Mouse (Mus musculus) urinary bladder, postnatal 10 days (tissue): ENCODE measurements around the gene Gm7694.

Experiments used
- DNase-seq: peaks from one replicate; pipeline ENCODE4 v3.0.0; 2022; ENCODE audit warnings: low spot score

The Gm7694 gene

DNA sequence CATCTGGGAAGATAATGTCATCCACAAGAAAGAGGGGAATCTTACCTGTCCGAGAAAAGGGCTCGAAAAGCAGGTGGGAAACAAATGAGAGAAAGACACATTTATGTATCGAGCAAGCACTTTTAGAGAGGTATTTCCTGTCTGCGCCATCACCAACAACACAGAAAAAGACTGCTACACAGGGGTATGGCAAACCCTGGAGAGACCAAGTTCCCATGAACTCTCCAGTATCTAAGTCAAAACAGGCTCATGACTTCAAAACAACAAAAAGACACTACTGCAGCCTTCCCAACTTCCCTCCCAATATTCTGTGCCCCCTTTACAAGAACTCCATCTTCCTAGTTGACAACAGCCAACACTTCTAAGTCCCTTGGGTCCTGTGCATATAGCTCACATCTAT, at the start of gene Gm7694:
Gene Gm7694 (minus strand): TSS at position 101 of the 400 bp plus-strand sequence.
- DNase-seq = no peak

DNA sequence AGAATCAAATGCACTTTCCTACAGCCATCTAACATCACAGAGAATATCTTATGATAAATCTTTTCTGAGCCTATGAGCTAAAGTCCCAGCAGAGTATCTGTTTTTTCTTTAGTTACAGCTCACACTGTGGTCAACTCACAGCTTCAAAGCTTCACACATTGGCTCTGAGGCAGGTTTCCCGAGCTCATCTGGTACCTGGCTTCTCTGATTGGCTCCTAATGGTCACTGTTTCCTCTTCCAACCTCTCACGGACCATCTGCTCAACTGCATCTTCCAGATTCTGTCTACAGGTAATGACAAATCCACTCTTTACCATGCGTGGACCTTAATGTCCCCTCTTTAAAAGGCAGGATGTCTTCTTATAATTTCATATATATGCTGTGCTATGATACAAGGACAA, 47.2 kb upstream of the Gm7694 start:
- no peak for DNase-seq

DNA sequence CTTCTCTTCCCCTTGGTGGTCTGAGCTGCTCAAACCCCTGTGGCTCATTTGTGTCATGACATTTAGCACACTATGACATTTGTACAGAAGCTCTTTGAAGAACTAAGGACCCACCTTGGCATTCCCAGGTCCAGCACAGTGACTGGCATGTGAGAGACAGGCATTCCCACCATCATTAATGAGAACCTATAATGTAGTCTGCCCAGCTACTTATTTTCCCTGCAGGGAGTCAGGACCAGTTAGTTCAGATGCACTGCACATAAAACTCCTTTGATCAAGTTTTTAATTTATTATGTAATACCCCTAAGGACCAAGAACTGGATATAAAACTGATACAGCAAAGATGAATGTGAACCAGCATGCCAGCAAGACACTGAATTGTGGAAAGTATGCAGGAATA, 44.9 kb upstream of the Gm7694 start:
- DNase-seq = no peak

DNA sequence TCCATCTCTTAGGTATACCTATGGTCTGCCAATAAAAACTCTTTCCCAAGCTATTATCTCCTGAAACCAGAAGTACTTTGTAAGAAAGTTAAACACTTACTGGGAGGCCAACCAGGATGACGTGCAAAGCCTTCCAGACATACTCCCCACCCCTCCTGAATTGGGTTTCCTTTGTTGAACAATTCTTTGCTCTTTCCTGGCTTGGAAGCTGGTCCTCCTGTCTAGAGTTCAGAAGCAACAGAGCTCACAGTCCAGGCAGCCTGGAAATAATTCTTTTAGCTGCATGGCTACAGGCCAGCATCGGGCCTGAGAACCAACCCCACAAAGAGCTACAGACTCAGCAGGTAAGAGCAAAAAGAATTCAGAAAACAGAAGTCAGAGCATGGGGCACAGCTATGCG, 40.1 kb upstream of the Gm7694 start:
- DNase-seq = no peak

DNA sequence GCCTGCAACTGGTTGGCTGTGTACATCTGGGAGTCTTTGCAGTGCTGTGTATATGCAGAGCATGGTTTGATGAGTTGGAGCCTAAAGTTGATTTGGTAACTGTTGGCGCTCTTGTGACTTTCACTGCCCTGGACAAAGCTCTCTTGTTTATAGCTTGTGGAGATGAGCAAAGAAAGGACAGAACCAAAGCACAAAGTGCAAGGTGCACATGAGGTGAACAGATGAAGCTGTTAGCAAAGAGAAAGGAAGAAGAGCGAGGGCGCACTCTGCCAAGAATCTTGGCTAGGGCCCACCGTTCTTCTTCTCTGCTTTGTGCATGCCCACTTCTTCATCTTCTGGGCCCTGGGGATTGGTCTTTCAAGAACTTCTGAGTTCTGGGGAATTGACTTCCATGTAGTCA, 37.8 kb upstream of the Gm7694 start:
- no peak for DNase-seq

DNA sequence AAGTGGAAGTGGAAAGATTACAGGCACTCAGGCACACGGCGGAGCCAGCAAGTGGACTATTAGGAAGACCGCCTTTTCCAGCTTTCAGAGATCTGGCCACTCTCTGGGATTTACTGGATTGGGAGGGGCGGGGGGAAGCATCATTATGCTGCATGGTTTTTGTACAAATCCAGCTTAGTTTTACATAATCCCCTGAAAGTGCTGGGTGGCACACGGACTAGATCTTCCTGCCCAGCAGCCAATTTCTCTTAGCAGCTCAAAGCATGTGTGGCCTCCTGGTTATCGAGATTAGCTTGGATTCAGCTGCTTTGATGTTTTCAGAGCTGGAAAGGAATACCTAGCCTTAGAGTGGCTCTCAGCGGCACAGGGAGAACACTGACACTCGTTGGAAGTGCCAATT, 36.9 kb upstream of the Gm7694 start:
- no peak for DNase-seq

DNA sequence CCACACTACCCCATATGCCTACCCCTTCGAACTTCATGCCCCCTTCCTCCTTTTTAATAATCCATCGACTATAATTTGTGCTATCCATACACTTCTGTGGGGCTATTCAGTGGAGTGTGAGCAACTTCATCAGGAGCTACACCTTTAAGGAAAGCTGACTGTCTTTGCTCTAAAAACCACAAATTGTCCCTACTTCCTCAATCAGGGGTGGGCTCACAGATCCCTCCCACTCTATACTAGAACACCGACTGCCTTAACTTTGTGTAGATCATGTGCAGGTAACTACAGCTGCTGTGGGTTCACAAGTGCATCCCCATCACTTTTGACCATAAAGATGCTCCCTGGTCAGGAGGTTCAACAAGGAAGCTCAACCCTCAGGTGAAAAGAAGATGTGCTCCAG, 33.8 kb upstream of the Gm7694 start:
- DNase-seq = no peak

DNA sequence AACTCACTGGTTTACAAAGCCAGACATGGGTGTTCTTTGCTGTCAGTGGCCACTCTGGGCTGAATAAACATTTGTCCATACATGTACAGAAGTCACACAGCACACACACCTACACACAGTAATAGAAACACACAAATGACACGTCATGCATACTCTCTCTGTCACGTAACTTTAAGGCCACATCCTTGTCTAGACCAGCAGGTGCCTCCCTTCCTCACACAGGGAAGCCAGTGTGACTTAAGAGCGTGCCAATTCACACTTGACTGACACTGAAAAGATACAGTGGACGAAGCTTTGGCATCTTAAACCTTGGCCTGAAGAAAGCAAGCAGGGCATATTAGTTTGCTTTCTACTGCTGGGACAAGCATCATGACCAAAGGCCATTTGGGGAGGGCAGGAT, 26.6 kb upstream of the Gm7694 start:
- DNase-seq = no peak

DNA sequence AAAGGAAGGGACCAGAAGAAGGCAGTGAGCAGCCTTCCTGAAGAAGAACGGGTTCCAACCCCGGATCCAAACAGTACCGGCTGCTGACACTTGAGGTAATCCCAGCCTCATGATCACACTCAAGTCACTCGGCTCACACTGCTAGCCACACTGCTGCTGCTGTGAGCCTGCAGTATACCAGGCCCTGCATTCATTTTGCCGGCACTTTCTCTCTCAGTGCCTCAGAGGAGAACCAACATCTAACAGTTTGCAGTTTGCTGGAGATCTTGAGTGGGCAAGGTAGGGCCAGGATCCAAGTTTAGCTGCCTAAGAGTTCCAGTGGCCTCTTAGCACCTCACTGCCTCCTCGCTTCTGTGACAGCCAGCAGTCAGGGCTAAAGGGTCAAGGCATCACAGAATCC, 25.8 kb upstream of the Gm7694 start:
- DNase-seq = no peak

DNA sequence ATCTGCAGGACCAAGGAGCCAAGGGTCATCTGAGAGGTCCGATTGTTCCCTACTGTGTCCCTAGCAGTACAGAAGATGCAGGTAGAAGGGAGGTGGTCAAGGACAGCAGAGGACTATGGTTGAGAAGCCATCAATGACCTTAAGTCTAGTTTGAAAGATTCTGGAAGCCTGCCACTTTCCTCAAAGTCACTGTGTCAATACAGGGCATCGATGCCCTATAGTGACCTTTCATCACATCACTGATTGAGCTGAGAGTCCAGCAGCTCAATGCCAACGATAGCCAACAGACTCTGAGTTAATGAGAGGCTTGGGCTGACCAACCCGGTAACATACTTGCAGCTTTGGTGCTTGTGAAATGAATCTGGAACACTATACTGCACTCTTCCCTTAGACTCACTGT, 19.1 kb upstream of the Gm7694 start:
- no peak for DNase-seq

DNA sequence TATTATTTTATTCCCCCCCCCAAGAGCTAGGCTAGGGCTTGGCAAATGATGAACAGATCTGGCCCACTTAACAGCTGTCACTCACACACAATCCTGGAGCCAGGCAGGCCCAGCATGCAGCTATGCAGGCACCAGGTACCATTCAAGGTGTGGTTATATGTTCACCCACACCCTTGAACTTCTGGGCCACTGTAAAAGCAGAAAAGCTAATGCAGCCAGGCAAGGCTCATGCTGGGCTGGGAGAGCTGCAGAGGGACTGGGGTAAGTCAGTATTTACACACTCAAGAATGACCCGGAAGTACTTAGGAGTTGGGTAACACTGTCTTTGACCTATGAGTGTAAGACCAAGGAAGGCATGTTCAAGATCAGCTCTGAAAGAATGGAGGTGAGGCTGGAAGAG, 18.2 kb upstream of the Gm7694 start:
- no peak for DNase-seq

DNA sequence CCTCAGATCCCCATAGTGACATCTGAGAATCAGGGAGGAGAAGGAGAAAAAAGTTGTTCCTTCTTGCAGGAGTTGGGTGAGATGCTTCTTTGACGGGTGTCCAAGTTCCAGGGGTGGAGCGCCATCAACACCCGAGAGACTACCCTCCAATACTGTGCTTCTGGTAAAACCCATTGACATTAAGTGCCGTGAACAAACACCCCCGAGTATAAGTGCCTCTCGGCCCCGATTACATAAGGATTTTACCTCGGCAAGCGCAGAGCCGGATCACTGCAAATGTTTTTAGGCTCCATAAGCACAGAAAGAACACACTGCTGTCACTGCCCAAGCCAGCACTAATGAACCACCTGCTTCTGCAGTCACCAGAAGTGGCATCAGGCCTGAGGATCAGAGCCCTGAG, 16.9 kb upstream of the Gm7694 start:
- DNase-seq = no peak

DNA sequence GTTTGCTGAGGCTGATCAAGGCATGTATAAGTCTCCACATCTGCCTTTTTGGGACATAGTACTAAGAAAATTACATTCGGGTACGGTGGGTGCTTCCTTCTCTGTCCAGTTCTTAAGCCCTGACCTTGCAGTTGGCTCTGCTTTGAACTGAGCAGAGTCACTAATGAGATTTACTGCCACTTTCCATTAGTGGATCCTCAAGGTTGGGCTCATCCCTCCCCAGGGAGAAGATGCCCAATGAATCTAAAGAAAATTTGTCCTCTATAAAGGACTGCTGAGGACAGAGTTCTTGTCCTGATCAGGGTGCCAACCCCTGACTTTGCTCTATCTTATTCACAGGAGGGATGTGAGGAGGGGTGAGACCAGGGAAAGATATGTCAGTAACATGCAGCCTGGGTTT, 15.9 kb upstream of the Gm7694 start:
- DNase-seq = no peak

DNA sequence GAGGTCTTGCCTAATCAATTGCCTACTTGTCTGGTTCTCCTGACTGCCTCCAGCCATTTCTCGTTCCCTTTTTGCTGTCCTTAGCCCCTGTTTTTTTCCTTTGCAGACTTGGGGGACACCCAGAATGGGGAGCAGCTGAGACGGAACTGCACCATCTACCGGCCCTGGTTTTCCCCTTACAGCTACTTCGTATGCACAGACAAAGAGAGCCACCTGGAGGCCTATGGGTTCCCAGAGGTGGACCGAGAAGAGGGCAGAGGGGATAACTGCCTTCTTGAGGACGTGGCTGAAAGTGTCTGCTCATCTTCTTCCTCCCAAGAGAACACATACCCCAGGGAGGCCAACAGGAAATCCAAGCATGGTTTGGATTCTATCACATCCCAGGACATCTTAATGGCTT, 5.3 kb upstream of the Gm7694 start:
- DNase-seq = no peak

DNA sequence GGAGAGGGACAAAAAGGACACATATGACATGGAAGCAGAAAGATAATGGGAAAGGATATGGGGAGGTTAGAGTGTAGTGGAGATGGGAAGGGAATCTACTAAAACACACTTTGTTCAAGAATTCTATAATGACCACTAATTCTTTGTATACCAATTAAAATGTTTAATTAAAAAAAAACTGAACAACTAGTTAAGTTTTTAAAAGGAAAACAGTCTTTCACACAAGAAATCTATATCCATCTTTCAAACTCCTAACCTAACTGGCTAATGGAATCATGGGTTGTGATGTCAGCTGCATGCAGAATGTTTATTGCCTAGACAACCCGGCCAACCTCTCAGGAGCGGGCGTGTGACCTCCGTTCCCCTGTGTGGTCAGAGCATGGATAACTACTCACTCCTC, 2.4 kb upstream of the Gm7694 start, which contains the start of gene Spata46:
Gene Spata46 (plus strand): TSS at position 301 of the 400 bp plus-strand sequence.
- DNase-seq = no peak

DNA sequence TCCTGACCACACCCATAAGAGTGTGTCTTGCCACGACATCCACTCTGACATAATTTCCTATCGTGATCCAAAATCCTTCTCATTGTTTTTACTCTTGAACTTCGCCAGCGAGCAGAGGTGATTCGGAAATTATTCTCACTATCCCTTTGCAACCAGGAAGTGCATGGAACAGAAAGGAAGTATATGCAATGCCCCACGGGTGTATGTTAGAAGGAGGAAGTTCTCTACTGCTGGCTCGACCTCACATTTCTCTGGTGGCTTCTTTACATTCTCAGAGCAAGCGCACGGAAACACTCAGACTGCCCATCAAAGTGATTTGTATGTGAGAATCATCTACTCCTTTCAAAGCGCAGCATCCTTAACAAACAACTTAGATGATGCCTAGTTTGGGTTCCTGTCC, 1.1 kb downstream of the Gm7694 start:
- no peak for DNase-seq

DNA sequence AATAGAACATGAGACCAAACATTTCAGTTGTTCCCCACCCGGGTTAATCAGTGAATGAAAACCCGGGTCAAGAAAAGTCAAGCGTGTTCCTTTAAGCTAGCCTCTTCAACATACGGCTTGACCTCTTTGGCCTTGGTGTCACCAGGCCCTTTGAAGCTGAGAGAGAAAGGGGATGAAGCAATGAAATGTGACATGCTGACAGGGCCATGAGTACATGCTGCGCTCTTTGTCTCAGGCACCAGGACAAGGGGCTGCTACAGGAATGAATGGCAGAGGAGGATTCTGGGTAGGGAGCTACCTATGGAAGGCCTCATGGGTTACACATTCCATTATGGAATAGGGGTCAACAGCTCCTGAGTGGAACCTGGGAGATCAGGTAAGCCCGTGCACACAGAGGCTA, 3.0 kb downstream of the Gm7694 start:
- no peak for DNase-seq

DNA sequence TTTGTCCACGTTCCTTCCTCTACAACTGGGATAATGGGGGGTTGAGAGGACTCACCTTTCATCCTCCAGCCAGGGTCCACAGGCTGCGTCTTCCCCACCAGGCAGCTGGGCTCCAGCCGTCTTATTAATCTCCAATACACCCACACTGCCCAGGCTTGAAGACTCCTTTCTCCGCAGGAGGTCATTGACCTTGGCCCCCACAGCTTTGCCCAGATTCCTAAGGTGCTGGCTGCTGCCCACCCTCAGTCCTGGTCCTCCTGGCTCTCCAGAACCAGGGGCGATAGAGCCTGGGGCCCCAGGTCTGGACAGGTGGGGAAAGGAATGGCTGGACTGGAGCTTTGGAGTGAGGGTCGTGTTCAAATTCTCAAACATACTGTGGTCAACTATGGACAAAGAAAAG, 3.7 kb downstream of the Gm7694 start:
- DNase-seq = no peak

DNA sequence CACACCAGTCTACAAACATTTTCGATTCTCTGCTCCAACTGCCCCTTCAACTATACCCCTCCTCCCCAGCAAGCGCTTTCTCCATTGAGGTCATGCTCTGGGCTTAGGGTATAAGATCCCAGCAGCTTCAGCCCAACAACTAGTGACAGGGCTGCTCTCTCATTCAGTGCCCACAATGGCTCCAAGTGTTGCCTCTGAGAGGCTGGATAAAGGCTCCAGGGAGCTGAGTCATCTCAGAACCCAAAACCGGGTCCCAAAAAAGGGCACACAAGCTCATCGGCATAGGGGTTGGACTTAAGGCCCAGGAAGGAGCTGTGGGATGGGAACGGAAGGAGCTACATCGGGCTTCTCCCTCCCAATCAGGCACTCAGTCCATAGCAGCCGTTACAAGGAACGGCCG, 4.4 kb downstream of the Gm7694 start:
- no peak for DNase-seq

DNA sequence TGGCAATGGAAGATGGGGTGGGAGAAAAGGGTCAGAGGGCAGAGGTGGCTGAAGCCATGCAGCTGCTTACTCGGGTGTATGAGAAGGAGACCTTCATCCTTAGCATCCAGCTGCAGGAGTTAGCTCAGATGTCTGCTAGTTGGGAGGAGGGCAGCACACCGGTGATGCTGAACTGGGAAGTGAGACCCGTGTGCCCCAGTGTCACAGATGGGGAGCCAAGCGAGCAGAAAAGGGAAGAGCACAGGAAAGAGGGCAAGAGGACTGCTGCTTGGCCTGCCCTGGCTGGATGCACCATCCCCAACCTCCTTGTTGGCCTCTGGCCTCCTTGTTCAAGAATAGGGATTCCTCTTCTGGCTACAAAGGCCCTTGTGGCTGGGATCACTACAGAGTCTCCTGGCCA, 6.6 kb downstream of the Gm7694 start:
- no peak for DNase-seq

DNA sequence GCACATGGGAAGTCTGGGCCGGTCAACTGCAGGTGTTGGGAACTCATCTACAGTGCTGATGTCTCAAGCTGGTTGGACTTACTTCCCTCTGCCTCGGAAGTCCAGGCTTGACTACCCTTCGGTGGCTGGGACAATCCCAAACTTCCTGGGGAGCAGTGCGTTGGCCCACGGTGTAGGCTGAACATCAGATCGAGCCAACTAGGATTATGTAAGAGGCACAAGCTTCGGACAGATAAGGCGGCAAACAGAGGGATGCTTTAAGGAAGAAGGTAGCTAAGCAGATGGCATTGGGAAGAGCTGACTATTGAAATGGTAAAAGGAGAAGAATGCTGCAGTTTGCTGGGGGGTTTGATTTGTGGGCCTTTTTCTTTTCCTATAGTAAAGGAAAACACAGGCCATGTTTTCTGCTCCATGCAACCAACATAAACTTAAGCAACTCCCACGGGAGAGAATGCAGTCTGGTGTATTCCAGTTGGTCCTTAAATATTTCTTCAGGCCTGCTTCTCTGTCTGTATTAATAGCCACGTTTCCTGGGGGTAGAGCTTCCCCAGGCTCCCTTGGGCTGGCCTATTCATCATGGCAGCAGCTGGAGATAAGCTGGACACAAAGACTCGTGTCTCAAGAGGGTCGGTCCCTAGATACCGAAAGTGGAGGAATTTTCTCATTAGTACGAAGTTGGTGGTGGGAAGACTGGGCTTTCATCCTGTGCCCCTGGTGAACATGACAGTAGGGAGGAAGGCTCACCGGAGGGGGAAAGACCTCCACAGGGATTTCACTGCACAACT, 11.2 kb downstream of the Gm7694 start:
- DNase-seq = no peak

DNA sequence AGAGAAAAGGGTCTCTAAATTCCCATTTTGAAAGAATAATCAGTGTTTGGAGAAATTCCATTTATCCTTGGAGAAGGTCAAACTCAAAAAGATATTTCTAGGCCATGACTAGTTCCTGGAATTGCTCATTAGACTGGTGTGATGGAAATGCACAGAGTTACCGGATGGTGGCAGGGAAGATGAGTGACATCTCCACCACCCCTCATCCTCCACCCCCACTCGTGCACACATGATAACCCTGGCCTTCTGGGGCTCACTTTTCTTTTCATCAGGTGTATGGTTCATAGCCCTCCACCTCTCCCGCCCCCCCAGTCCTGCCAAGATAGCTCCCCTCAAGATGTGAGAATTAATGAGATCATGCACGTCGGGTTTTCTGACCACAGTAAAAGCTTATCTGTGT, 12.9 kb downstream of the Gm7694 start:
- DNase-seq = no peak

DNA sequence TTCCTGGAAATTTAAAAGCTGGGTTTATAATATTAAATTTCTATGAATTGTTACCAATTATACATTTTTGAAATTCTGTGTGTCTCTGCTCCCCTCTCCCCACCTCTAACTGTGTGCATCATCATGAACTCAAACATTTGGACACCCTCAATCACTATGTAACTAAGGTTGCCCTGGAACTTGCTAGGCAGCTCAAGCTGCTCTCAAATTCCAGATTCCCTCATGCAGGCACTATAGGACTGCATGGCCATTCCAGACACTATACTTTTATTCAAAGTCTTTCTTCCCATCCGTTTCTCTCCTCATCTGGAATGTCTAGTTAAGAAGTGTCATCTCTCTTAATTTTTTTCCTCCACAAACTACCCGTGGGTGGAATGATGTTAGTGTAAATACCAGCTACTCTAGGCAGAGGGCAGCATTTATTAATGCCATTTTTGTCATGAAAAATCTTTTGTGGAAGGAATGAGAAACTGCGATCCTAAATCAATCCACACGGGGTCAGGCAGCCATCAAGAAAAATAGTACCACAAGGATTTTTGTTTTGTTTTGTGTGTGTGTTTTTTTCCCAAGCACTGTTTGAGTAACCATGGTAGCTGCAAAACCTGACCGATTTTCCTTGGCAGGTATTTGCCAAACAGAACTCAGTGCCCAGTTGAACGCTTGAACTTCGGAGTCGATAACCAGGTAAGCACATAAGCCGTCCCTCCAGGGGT, 13.7 kb downstream of the Gm7694 start:
- no peak for DNase-seq
